Mouse (Mus musculus): ENCODE measurements at regions not wholly inside any gene's neighbourhood (a gene's known extent, or its start where the extent isn't known, plus 50 kb on each side); places are given as distances from the start of the nearest gene placed in this dataset.

DNA sequence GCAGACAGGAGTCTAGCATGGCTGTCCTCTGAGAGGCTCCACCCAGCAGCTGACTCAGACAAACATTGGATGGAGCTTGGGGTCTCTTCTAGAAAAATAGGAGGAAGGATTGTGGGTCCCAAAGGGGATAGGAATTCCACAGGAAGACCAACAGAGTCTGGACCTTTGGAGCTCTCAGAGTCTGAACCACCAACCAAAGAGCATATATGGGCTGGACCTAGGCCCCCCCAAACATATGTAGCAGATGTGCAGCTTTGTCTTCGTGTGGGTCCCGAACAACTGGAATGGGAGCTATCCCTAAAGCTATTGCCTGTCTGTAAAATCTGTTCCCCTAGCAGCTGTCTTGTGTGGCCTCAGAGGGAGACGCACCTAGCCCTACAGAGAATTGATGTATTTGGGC lies 50.1 kb upstream of the Cpm start:
- DNase-seq (ENCODE audit: low spot score in 2 of 2), result no peak

DNA sequence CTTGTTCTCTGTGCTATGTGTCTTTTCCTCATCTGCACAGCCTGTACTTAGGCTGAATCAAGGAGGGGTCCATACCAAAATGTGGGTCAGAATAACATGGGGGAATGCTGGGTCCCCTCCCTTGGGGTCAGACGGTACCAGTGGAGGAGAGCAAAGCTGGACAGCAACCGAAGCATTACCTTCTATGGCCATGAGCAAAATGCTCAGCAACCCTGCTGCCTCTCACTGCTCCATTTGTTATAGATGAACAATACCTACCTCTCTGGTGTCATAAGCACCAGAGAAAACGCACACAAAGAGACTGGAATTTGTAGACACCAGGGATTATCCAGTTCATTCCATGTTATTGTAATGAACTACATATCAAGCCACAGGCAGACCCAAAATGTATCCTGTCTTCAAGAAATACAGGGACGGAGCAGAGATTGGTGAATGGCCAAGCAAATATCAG lies 50.6 kb upstream of the Cpm start:
- no peak for DNase-seq (ENCODE audit: low spot score in 2 of 2)

- DNase-seq (ENCODE audit: low spot score in 2 of 2), result no peak
These were observed 51.2 kb upstream of the Cpm start for GRCm38 (mm10) chr10:117577970-117578695.

DNA sequence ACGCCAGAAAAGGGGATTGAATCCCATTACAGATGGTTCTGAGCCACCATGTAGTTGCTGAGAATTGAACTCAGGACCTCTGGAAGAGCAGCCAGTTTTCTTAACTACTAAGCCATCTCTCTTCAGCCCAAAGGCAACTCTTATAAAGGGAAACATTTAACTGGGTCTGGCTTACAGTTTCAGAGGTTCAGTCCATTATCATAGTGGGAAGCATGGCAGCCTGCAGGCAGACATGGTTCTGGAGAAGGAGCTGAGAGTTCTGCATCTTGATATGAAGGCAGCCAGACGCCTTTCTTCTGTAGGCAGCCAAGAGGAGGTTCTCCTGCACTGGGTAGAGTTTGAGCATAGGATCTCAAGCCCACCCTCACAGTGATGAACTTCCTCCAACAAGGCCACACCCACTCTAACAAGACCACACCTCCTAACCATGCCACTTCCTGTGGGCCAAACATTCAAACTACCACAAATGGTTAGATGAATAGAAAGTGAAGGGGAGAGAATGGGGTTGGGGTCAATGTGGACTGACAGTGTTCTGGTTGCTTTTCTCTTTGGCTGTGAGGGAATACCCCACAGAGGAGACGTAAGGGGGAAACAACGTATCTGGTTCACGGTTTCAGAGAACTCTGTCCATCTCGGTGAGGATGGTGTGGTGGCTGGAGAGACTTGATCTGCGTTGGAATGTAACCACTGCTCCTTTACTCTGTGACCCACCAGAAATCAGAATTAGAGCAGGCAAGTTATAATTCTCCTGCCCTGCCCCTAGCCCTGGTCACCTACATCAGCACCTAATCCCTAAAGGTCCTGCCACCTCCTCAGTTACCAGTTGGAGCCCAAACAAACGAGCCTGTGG lies 52.2 kb upstream of the Cpm start:
- DNase-seq (ENCODE audit: low spot score in 2 of 2), result no peak

- no peak for DNase-seq (ENCODE audit: low spot score in 2 of 2)
These were observed 53.0 kb upstream of the Cpm start for GRCm38 (mm10) chr10:117576154-117576859.

GRCm38 (mm10) chr10:117575404-117576153 lies 53.7 kb upstream of the Cpm start:
- DNase-seq (ENCODE audit: low spot score in 2 of 2), result no peak

GRCm38 (mm10) chr10:117574915-117575314 lies 54.4 kb upstream of the Cpm start:
- DNase-seq (ENCODE audit: low spot score in 2 of 2), result no peak

DNA sequence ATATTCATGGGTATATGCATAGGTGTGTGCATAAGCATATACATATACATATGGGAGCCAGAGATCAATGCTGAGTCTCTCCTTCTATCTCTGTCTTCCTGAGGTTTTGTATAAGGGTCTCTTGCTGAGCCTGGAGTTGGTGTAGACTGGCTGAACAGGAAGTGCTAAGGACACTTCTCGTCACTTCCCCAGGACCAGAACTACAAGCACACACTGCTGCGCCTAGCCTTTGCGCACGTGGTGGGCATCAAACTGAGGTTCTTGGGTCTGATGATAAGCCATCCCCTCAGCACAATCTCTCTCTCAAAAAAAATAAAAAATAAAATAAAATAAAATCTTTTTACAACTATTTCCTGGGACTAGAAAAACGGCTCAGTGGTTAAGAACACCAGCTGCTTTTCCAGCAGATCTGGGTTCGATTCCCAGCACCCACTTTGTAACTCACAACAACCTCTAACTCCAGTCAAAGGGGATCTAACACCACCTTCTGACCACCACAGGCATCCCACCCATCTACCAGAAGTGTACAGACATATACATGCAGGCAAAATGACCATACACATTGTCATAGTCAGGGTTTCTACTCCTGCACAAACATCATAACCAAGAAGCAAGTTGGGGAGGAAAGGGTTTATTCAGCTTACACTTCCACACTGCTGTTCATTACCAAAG lies 55.1 kb upstream of the Cpm start:
- no peak for DNase-seq (ENCODE audit: low spot score in 2 of 2)

- no peak for DNase-seq (ENCODE audit: low spot score in 2 of 2)
These were observed 55.8 kb upstream of the Cpm start for GRCm38 (mm10) chr10:117573596-117573850.

DNA sequence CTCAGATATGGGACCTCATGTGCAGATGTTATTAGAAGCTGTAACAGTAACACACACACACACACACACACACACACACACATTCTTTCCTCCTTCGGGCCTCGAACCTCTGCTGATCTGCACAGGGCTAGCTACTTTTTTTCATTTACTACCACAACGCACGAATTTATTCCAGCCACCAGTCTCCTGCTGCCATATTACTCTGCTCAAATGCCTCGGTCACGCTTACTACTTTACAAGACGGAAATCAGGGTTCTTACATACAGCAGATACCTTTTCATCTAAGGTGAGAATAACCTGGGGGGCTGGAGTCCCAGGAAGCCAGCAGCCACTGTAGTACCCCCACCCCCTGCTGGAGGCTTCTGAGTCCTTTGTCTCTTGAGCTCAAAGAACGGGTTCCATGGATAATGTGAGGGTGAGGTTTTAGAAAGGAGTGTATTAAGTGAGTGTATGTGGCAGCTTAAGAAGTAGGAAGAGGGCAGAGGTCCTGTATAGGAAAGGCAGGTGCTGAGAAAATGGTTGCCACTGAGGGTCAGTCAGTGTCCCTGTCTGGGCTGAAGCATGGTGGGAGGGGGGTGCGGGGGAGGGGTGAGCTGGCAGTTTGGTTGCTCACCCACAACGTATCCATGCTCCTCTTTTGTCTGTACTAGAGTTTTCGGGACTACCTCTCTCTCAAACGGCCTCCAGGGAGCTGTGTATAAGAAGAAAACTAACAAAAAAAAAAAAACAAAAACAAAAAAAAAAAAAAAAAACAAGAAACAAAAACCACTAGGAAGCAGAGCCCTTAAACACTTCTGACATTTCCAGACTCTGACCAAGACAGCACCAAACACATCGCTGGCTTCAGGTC lies 56.3 kb upstream of the Cpm start:
- no peak for DNase-seq (ENCODE audit: low spot score in 2 of 2)

- DNase-seq (ENCODE audit: low spot score in 2 of 2), result peak in 1 of 2 experiments; percentile 15
These were observed 57.3 kb upstream of the Cpm start for GRCm38 (mm10) chr10:117571891-117572573.

DNA sequence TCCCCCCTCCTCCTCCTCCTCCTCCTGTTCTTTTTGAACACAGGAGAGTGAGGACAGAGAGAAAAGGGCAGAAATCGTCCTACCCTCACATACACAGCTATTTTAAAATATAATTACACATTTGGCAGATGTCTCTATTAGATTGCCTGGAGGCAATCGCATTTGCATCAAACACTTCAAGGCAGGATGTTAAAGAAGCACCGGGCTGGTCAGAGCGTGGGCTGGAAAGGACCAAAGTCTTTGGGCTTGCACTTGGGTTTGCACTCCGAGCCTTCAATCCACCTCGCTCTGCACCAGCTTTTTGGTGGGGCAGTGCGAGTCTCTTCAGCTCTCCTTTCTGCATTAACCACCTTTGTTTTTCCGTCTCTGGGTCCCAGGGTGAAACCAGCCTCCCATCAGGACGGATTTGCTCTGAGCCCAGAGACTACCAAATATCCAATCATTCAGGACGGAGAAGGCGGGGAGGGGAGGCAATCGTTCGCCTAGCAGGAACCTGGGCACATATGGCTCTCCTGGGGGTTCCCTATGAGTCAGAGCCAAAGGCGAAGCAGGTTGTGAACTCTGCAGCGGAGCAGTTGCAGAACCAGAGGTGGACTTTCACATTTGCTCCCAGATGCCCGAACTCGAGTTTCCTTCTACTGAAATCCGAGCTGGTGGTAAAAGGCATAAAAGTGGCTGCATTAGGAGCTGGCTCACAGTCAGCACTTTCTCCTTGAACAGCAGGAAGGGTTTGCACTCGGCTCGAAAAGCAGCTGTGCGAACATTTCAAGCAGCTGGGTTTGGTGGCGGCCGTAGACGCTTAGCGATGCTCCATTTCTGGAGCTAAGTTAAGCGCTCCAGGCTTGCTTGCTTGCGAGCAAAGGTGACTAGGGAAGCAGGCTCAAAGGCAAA lies 58.1 kb upstream of the Cpm start:
- DNase-seq (ENCODE audit: low spot score in 2 of 2), result peak in 1 of 2 experiments; percentile 17

DNA sequence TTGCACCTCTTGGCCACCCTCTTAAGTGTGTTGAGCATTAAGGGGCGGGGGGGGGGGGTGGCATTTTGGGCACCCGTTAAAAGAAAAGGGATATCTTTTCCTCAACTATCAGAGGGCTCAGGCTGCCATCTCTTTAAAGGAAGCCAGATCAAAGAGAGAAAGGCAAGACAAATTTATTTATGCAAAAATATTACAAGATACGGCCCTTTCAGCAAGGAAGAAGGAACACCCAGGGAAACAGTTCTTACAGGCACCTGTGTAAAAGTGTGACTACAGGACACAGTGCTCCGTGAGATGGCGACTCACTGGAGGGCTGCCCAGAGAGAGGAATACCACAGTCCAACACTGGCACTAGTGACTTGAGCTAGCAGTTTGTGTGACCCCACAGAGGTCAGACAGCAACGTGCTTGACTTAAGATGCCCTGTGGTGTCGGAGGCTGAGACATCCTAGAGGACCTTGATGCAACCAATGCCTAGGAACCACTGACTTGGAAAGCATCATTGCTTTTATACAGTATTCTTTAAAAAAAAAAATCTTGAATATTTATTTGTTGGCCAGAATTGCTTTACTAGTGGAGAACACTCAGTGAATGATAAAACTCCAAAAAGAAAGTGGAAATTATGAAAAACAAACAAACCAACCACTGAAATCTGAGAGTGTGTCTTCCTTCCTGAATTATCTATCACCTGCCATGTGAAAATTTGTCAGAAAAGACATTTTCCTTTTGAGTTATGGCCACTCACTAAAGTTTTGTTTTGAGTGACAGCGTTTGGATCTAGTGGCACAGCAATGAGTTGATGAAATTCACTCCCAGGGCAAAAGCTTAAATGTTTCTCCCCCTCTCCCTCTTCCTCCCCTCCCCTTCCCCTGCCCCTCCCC lies 59.0 kb upstream of the Cpm start:
- DNase-seq (ENCODE audit: low spot score in 2 of 2), result no peak

DNA sequence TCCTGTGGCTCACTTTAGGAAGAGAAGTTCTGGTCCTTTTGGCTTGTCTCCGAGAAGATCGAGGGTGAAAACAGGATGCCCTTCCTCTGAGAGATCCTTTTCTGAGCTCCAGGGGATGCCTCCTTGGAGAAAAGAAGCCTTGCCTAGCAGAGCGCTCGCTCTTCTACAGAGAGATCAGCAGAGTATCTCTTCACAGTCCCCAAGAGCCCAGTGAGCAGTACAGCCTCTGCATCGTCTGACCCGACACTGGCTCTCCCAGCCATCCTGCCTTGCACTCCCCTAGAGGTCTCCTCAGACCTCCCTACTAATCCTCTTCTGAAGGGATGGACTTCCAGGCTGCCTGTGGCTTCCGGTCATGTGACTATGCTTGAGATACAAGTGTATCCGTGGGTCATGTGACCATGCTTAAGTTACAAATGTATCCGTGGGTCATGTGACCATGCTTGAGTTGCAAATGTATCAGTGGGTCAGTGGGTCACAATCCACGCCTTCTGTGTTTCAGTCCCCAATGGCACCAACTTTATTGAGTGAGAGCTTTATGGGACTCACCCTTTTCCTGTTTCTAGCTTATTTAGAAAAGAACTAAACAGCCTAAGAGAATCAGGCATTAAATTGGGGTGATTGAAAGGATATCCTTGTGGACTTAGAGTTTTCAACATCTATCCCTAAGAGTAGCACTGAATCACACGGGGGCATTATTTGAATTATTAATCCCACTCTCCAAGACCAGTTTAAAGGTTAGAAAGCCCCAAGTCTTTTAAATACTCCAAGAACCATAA lies 59.8 kb upstream of the Cpm start:
- no peak for DNase-seq (ENCODE audit: low spot score in 2 of 2)

DNA sequence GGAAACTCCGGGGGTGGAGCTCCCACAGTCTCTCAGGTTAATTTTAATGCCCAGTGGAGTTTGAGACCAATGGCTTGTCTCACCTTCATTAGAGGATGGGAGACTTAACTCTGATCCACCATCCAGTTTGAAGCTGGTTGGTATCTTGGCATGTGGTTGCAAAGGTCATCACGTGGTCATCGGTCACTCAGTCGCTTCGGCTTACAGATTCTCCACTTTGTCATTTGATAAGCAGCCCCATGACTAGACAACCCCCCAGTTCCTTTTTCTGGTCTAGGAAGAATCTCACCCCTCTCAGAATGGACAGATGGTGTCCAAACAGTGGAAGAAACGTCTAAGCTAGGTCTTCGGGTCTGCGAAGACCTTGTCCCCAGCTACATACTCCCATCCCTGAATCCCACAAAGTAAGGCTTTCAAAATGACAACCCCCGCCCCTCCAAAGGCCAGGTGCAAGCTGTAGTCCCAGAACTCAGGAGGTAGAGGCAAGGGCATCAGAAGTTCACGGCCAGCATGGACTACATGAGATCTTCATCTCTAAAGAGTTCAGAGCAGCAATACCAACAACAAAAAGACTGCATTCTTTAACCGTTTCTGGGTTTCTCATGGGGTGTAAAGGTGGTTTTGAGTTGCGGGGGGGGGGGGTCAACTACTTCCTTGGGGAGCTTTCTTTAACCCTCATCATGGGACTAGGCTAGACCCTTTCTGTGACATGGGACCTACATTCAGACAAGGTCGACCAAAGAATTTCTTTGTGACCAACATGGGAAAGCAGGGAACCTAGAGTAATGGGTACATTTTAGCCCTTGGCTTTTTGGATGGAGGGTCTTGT lies 60.6 kb upstream of the Cpm start:
- no peak for DNase-seq (ENCODE audit: low spot score in 2 of 2)

GRCm38 (mm10) chr10:117568138-117568387 lies 61.2 kb upstream of the Cpm start:
- DNase-seq (ENCODE audit: low spot score in 2 of 2), result no peak
